Mouse (Mus musculus): ENCODE measurements around the gene Chd4. TPM values are rescaled to one million over a fixed set of nuclear protein-coding genes. Genes with fewer than 3 reads are reported as not detected.

Gene Chd4
- polyA plus RNA-seq, 1 experiment from 2014 or later: 59.7 TPM

GRCm38 (mm10) chr6:125119387-125119786 is 23.6 kb downstream of the Chd4 start:
- Histone ChIP-seq H3K4me3 (ENCODE audit: low read depth, low read length) (no peak overlapping the region), H3K27ac (ENCODE audit: low read length) (no peak overlapping the region), H3K9me3 (replicated peaks; ENCODE audit: control insufficient read depth, low read length, poor library complexity, severe bottlenecking) (no peaks in the 10 kb centered on the region), H3K9ac (ENCODE audit: low read depth, low read length) (no peak overlapping the region), H3K27me3 (ENCODE audit: control insufficient read depth, insufficient read depth, low read depth, low read length) (no peaks in the 10 kb centered on the region), H3K4me1 (ENCODE audit: control insufficient read depth, insufficient read depth, low read length) (no peaks in the 10 kb centered on the region), H3K36me3 (ENCODE audit: control insufficient read depth, insufficient read depth, low read length) (peaks cover 54% of the 10 kb centered on the region), H3K4me2 (ENCODE audit: low read length) (no peak overlapping the region)
- 90% methylated on average over 8 of the region's 8 CpGs for WGBS
- no peak for ATAC-seq

GRCm38 (mm10) chr6:125128724-125129123 is 32.9 kb downstream of the Chd4 start:
- no peak overlapping the region for H3K27ac ChIP-seq (ENCODE audit: low read length)
- no peaks in the 10 kb centered on the region for H3K9me3 ChIP-seq (replicated peaks; ENCODE audit: control insufficient read depth, low read length, poor library complexity, severe bottlenecking)
- H3K36me3 ChIP-seq (ENCODE audit: control insufficient read depth, insufficient read depth, low read length): peaks cover 35% of the 10 kb centered on the region
- no peak overlapping the region for H3K9ac ChIP-seq (ENCODE audit: low read depth, low read length)
- ATAC-seq: no peak
- H3K4me2 ChIP-seq (ENCODE audit: low read length): no peak overlapping the region
- H3K4me1 ChIP-seq (ENCODE audit: control insufficient read depth, insufficient read depth, low read length): peaks cover 16% of the 10 kb centered on the region
- WGBS: 91% methylated on average over 12 of the region's 12 CpGs
- no peak overlapping the region for H3K4me3 ChIP-seq (ENCODE audit: low read depth, low read length)
- H3K27me3 ChIP-seq (ENCODE audit: control insufficient read depth, insufficient read depth, low read depth, low read length): no peaks in the 10 kb centered on the region

- 89% methylated on average over 20 of the region's 20 CpGs for WGBS
- H3K4me2 ChIP-seq (ENCODE audit: low read length): no peak overlapping the region
- no peaks in the 10 kb centered on the region for H3K27me3 ChIP-seq (ENCODE audit: control insufficient read depth, insufficient read depth, low read depth, low read length)
- ATAC-seq: no peak
- H3K9ac ChIP-seq (ENCODE audit: low read depth, low read length): no peak overlapping the region
- H3K4me1 ChIP-seq (ENCODE audit: control insufficient read depth, insufficient read depth, low read length): peaks cover 16% of the 10 kb centered on the region
- peaks cover 36% of the 10 kb centered on the region for H3K36me3 ChIP-seq (ENCODE audit: control insufficient read depth, insufficient read depth, low read length)
- H3K4me3 ChIP-seq (ENCODE audit: low read depth, low read length): no peak overlapping the region
- H3K27ac ChIP-seq (ENCODE audit: low read length): no peak overlapping the region
- no peaks in the 10 kb centered on the region for H3K9me3 ChIP-seq (replicated peaks; ENCODE audit: control insufficient read depth, low read length, poor library complexity, severe bottlenecking)
Measured at GRCm38 (mm10) chr6:125129710-125130402, 34.1 kb downstream of the Chd4 start.

GRCm38 (mm10) chr6:125131302-125132156 is 35.7 kb downstream of the Chd4 start, which contains the start of gene Nop2:
Gene Nop2 (plus strand): TSS chr6:125131909.
- Histone ChIP-seq H3K27ac (ENCODE audit: low read length) (peak within 1 kb of the TSS; percentile 85), H3K27me3 (ENCODE audit: control insufficient read depth, insufficient read depth, low read depth, low read length) (no peaks in the 10 kb centered on the region), H3K36me3 (ENCODE audit: control insufficient read depth, insufficient read depth, low read length) (peaks cover 38% of the 10 kb centered on the region), H3K9ac (ENCODE audit: low read depth, low read length) (peak within 1 kb of the TSS; percentile 77), H3K9me3 (replicated peaks; ENCODE audit: control insufficient read depth, low read length, poor library complexity, severe bottlenecking) (no peaks in the 10 kb centered on the region), H3K4me2 (ENCODE audit: low read length) (peak within 1 kb of the TSS; percentile 90), H3K4me1 (ENCODE audit: control insufficient read depth, insufficient read depth, low read length) (peaks cover 16% of the 10 kb centered on the region), H3K4me3 (ENCODE audit: low read depth, low read length) (peak within 1 kb of the TSS; percentile 83)
- peak; percentile 94 for ATAC-seq
- under 1% methylated on average over 66 of the region's 66 CpGs for WGBS

GRCm38 (mm10) chr6:125132470-125132869 is 36.7 kb downstream of the Chd4 start:
- H3K27me3 ChIP-seq (ENCODE audit: control insufficient read depth, insufficient read depth, low read depth, low read length): no peaks in the 10 kb centered on the region
- no peaks in the 10 kb centered on the region for H3K9me3 ChIP-seq (replicated peaks; ENCODE audit: control insufficient read depth, low read length, poor library complexity, severe bottlenecking)
- WGBS: 9% methylated on average over 11 of the region's 11 CpGs
- H3K36me3 ChIP-seq (ENCODE audit: control insufficient read depth, insufficient read depth, low read length): peaks cover 43% of the 10 kb centered on the region
- H3K4me2 ChIP-seq (ENCODE audit: low read length): peak overlapping the region; percentile 90
- ATAC-seq: no peak
- H3K4me3 ChIP-seq (ENCODE audit: low read depth, low read length): peak overlapping the region; percentile 83
- H3K9ac ChIP-seq (ENCODE audit: low read depth, low read length): peak overlapping the region; percentile 77
- H3K4me1 ChIP-seq (ENCODE audit: control insufficient read depth, insufficient read depth, low read length): peaks cover 16% of the 10 kb centered on the region
- no peak overlapping the region for H3K27ac ChIP-seq (ENCODE audit: low read length)

GRCm38 (mm10) chr6:125137002-125137671 is 41.4 kb downstream of the Chd4 start:
- Histone ChIP-seq H3K27ac (ENCODE audit: low read length) (no peak overlapping the region), H3K9me3 (replicated peaks; ENCODE audit: control insufficient read depth, low read length, poor library complexity, severe bottlenecking) (no peaks in the 10 kb centered on the region), H3K27me3 (ENCODE audit: control insufficient read depth, insufficient read depth, low read depth, low read length) (no peaks in the 10 kb centered on the region), H3K36me3 (ENCODE audit: control insufficient read depth, insufficient read depth, low read length) (peaks cover 55% of the 10 kb centered on the region), H3K4me2 (ENCODE audit: low read length) (no peak overlapping the region), H3K4me3 (ENCODE audit: low read depth, low read length) (no peak overlapping the region), H3K9ac (ENCODE audit: low read depth, low read length) (no peak overlapping the region), H3K4me1 (ENCODE audit: control insufficient read depth, insufficient read depth, low read length) (peaks cover 13% of the 10 kb centered on the region)
- no peak for ATAC-seq
- WGBS: 87% methylated on average over 19 of the region's 19 CpGs

GRCm38 (mm10) chr6:125139747-125140146 is 44.0 kb downstream of the Chd4 start:
- no peak overlapping the region for H3K27ac ChIP-seq (ENCODE audit: low read length)
- 94% methylated on average over 7 of the region's 7 CpGs for WGBS
- peaks cover 5% of the 10 kb centered on the region for H3K4me1 ChIP-seq (ENCODE audit: control insufficient read depth, insufficient read depth, low read length)
- no peak overlapping the region for H3K9ac ChIP-seq (ENCODE audit: low read depth, low read length)
- H3K4me2 ChIP-seq (ENCODE audit: low read length): no peak overlapping the region
- no peak for ATAC-seq
- no peaks in the 10 kb centered on the region for H3K9me3 ChIP-seq (replicated peaks; ENCODE audit: control insufficient read depth, low read length, poor library complexity, severe bottlenecking)
- no peak overlapping the region for H3K4me3 ChIP-seq (ENCODE audit: low read depth, low read length)
- no peaks in the 10 kb centered on the region for H3K27me3 ChIP-seq (ENCODE audit: control insufficient read depth, insufficient read depth, low read depth, low read length)
- H3K36me3 ChIP-seq (ENCODE audit: control insufficient read depth, insufficient read depth, low read length): peaks cover 48% of the 10 kb centered on the region

GRCm38 (mm10) chr6:125142436-125142835 is 46.7 kb downstream of the Chd4 start:
- WGBS: 95% methylated on average over 8 of the region's 8 CpGs
- ATAC-seq: no peak
- Histone ChIP-seq H3K27me3 (ENCODE audit: control insufficient read depth, insufficient read depth, low read depth, low read length) (no peaks in the 10 kb centered on the region), H3K9ac (ENCODE audit: low read depth, low read length) (no peak overlapping the region), H3K27ac (ENCODE audit: low read length) (no peak overlapping the region), H3K36me3 (ENCODE audit: control insufficient read depth, insufficient read depth, low read length) (peaks cover 30% of the 10 kb centered on the region), H3K4me2 (ENCODE audit: low read length) (no peak overlapping the region), H3K4me3 (ENCODE audit: low read depth, low read length) (no peak overlapping the region), H3K9me3 (replicated peaks; ENCODE audit: control insufficient read depth, low read length, poor library complexity, severe bottlenecking) (no peaks in the 10 kb centered on the region), H3K4me1 (ENCODE audit: control insufficient read depth, insufficient read depth, low read length) (peaks cover 24% of the 10 kb centered on the region)
